Mouse (Mus musculus): ENCODE data around the gene Coq8b.

Gene Coq8b

DNA sequence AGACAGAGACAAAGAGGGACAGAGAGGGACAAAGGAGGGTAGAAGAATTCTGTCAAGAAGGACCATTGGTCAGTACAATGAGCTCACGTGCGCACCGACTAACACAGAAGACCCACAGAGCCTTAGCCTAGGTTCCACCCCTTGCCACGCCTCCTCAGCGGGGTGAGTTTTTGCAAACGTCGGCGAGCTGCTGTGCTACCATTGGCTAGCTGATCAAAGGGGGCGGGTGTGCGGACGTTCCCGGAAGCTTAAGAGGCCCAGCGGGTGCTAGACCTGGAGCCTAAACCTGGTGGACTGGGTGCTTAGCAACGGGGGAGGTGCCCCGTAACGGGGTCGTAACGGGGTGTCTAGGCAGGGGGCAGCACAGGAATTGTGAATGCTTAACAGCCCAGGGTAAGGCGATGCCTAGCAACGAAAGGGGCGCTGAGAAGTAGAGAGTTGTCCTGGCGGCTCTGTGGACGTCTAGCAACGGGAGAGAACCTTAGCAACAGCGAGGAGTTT lies at the start of gene Coq8b:
Gene Coq8b (plus strand): TSS at position 243 of the 501 bp plus-strand sequence.
- peak; percentile 95 for DNase-seq (ENCODE audit: low spot score)

DNA sequence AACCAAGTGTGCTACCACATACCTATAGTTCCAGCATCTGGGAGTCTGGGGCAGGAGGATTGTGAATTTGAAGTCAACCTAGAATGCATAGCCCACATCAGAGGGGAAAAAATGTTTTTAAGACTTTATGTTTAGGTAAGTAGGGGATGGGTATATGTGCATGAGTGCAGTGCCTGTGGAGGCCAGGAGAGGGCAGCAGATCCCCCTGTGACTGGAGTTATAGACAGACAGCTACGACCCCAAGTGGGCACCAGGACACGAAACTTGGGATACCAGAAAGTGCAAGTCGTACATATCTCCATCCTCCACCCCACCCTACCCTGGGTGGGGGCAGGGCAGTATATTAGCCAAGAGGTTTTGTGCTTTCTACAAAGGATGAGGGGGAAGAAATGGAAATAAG lies 47.9 kb upstream of the Coq8b start:
- no peak for DNase-seq (ENCODE audit: low spot score)

DNA sequence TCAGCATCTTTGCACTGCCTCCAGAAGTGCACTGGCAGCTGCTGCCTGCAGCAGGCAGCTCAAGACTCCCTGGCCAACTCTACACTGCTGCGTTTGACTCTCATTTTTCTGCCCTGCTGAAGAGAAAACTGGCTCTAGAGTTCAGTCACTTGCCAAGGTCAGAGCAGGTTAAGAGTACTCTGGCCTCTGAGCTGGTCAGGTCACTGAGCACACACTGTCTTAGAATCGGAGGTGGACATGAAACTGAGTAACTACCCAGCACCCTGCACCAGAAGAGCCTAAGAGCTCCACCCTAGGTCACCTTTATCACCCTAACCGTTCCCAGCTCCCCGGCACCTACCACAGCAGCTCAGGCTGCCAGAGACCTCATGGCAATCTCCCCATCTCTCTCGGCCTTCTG lies 46.8 kb upstream of the Coq8b start:
- no peak for DNase-seq (ENCODE audit: low spot score)

DNA sequence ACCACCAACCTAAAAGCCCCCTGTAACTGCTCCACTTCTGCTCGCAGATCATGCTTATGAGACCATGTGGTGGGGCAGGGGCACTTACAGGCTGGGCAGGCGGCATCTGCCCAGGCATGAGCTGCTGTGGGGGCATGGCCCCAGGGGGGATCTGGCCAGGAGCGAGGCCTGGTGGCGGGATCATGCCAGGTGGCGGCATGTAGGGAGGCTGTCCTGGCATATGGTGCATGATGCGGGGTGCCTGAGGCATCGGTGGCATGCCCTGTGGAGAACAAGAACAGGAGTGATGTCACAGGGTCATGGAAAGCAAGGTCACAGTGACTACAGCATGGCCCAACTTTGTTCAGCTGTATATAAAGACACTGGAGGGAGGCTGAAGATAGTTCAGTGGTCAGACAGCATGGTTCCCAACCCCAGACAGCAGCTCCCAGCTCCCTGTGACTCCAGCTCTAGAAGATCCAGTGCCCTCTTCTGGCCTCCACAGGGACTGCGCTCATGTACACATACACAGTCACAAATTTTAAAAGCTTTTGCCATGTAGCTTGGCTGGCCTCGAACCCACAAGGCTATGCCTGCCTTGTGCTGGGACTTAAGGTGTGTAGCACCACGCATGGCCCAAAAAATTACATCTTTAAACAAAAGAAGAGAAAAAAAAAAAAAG lies 43.4 kb upstream of the Coq8b start:
- DNase-seq (ENCODE audit: low spot score): no peak

DNA sequence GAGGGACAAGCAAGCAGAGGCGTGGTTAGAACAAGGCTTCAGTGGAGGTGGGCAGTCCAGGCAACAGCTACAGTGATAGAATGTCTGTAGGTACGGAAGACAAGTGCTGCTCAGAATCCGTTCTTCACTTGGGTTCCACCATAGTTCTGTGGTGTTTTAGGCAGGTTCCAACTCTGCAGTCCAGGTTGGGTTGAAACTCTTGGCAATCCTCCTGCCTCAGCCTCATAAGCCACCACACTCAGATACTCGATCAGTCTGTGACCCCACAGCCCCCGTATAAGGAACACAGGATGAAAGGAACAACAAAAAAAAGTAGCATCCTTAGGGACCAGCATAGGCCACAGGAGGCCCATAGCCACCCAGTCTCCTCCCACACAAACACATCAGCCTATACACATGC lies 40.4 kb upstream of the Coq8b start:
- no peak for DNase-seq (ENCODE audit: low spot score)

DNA sequence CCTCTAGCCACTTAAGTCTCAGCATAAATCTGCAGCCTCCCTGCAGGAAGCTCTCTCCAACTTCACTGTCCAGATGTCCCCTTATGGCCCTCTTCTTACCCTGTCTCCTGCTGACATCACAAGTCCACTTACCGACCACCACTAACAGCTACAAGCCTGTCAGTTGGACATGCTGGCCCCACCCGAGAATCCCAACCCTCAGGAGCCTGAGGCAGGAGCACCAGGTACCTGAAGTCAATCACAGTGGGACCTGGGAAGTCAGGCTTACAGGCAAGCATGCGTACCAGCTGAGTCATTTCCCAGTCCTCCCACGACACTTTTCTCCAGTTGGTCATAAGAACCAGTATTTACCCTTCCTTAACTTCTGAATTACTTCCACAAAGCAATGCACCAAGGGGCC lies 39.1 kb upstream of the Coq8b start:
- no peak for DNase-seq (ENCODE audit: low spot score)

DNA sequence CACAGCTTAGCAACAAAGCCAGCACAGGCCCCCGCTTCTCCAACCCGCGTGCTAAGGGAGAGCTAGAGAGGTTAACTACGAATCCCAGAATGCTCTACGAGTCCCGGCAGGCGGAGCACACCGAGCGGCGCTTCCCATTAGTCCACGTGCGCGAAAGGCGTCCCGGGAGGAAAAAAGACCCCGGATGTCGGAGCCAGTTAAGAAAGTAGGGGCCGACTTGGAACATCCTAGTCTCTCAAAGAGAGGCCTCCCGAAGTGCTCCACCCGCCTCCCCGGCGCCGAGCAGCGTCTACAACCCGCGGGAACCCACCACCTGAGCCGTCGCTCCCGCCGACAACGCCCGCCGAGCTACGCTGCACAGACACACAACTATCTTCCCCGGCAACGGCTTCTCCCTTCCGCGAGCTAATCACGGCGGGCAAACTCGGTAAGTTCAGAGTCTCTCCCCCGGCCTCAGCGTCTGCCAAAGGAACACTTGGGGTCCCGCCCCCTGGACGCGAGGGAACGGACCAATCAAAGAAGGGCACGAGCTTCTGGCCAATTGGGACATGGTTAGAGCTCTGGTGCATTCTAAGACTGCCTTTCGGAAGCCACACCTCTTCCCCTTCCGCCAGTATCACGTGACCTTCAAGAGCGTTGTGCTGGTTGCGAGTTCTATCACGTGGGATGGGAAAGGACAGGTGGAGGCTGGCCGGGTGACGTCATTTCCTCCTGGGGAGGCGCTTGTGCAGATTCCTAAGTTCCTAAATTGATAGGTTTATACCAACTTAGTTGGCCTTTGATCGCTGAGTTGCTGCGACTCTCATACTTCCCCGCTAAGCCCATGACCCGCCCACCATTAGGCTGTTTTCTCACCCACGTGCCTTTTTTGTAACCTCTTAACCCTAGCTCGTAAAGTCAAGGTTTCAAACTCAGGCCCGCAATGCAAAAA lies 36.9 kb upstream of the Coq8b start, which contains the start of the genes BC024978 and Snrpa:
Gene BC024978 (plus strand): TSS at position 101 of the 931 bp plus-strand sequence.
Gene Snrpa (minus strand): TSS at position 591 of the 931 bp plus-strand sequence.
- peak; percentile 96 for DNase-seq (ENCODE audit: low spot score)

DNA sequence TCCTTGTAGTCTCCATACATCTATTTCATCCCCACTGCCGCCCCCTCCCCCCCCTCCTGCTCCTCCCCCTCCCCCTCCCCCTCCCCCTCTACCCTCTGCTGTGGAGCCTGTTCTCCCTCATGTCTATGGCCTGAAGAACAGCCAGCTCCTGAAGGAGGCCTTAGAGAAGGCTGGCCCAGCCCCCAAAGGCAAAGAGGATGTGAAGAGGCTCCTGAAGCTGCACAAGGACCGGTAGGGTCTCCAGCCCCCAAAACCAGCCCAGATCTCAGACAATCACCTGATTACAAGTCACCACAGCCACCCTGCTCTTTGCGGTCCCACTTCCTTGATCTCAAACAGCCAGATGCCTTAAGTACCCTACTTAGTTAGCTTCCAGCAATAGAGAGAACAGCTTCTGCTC lies 35.7 kb upstream of the Coq8b start:
- DNase-seq (ENCODE audit: low spot score): no peak

DNA sequence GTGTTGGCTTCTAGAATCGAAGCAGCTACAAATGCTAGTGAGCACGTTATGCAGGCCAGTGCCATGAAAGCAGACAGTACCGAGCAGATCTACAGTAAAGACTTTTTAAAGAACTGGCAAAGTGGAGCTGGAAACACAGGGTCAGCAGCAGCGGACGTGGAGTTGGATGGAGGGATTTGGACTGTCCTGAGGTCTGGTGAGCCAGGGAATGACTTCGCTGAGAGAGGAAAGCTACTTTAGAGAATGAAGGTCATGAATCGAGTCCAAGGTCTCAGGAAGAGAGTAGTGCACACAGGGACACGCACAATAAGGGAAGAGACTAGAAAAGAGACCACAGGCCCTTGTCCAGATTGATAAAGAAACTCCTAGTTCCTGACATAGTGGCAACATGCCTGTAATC lies 35.2 kb upstream of the Coq8b start:
- no peak for DNase-seq (ENCODE audit: low spot score)

DNA sequence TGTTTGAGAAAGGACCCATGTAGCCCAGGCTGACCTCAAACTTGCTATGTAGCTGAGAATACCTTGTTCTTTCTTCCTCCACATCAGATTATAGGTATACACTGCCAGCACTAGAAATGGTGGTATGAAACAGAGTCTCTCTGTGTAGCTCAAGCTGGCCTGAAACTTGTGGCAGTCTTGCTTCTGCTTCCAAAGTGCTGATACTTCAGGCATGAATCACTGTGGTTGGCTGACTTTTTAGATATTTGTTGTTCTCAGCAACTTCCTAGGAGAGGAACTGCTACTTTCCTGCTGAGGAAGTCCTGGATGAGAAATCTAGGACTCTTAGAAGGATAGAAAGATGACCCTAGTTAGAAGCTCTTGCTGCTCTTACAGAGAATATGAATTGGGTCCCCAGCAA lies 34.5 kb upstream of the Coq8b start:
- DNase-seq (ENCODE audit: low spot score): no peak

DNA sequence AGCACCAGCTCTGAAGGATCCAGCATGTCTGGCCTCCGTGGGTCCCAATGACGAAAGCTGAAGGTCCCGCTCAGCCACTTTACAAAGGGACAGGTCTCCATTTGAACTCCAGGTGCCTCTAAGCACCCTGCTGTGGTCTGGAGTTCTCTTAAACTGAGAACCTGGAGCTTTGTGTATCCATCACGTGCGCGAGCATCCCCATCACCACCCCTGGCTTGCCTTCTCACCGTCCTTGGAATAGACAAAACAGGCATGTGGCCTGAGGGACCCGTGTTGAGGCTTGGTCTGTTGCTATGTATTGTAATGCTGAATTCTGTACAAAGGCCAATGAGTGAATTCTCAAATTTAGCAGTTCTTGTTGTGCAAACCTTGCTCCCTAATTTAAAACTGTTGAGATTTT lies 34.0 kb upstream of the Coq8b start:
- no peak for DNase-seq (ENCODE audit: low spot score)

DNA sequence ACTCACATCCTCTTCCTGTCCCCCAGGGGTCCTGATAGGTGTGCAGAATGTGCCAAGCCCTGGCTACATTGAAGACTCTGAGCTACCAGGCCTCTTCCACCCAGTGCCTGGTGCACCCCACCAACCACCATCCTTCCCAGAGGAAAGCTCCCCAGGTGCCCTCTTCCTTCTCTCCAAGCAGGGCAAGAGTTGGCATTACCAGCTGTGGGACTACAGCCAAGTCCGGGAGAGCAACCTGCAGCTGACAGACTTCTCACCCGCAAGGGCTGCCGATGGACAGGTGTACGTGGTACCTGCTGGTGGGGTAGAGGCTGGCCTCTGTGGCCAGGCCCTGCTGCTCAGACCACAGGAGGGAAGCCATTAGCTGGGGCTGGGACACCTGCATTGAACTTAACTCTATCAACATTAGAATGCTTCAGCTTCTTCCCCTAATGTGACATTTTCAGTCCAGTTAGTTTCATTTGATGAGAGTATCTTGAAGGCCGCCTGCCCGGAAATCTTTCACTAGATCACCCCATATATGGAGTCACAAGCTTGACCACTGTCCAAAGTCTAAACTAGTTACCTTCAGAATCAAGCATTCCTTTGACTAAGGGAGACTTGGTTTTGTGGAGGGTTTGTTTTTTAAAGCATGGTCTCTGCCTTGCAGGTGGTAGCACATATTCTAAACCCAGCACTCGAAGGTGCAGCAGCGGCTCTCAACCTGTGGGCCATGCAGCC lies 28.9 kb upstream of the Coq8b start:
- DNase-seq (ENCODE audit: low spot score): no peak

DNA sequence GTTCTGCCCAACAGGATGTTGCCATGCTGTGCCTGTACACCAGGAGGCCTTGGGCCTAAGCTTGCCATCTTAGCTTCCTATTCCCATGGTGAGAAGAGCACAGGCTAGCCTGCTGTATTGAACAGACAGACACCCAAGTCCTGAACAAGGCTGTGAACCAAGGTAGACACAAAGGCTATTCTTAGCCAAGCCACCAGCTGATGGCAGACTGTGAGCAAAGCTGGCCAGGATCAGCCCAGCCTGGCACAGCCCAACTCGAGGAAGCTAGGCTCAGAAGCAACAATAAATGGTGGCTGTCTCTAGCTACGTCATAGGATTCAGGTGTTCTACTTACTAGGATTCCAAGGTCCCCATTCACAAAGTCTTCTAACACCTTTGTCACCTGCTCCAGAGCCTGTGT lies 20.2 kb upstream of the Coq8b start:
- DNase-seq (ENCODE audit: low spot score): no peak

DNA sequence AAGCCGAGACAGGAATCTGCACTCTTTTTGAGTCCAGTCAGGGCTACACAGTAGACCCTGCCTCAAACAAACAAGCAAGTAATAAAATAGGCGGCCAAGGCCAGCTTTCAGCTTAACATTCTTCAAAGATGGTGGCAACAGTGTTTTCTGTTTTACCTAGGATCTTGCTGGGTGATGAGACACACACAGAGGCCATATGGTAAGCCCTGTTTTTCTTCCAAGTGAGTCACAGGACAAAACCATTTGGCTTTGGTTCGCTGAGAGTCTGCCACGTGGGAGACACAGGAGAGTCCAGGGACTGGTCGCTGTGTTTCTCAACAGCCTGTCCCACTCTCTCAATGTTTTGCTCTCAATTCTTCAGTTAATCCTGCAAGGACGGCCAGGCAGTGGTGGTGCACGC lies 14.2 kb upstream of the Coq8b start:
- no peak for DNase-seq (ENCODE audit: low spot score)

DNA sequence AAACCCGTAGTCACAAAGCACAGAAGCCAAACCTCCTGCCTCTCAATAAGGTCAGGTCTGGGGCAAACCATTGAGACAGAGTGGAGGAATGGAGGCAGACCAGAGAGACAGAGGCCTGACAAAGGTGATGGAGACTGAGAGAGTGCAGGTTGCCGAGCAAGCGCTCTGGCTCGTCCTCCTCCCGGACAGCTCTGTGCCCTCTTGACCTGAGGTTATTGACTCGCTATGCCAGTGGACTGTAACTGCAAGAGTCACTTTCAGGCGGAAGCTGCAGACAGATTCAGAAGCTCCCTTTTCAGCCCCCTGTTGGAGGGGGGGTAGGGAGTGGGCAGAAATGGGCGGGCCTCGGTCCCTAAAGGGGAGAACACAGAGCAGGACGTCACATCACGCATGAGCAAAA lies 12.9 kb upstream of the Coq8b start:
- no peak for DNase-seq (ENCODE audit: low spot score)

DNA sequence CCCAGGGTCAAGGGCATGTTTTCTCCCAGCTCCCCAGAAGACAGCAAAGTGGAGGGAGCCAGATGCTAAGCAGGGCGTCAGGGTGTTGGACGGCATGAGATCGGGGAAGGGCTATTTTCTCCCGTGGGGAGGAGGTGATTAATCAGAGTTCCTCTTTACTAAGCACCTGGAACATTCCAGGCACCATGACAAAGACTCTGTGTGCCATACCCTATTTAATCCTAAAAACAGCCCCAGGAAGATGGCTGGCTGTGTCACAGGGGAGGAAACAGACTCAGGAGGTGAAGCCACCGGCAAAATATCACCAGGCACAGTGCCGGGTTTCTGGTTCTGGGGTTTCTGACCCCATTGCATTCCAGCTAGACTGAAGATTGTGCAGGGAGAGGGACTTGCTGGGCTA lies 10.9 kb upstream of the Coq8b start:
- DNase-seq (ENCODE audit: low spot score): no peak

DNA sequence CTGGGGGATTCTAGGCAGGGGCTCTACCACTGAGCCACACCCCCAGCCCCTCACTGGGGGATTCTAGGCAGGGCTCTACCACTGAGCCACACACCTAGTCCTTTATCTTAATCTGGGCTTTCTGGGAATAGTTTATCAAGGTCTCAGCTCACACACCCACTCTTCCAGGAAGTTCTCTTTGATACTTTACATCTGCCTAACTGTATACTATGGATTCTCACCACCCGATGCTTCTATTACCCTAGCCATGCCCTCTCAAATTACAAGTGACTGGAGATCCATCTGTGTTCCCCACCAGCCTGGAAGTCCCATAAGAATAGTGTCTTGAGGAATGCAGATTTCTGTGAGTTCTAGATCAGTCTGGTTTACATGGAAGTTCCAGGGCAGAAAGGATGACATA lies 10.3 kb upstream of the Coq8b start:
- no peak for DNase-seq (ENCODE audit: low spot score)

DNA sequence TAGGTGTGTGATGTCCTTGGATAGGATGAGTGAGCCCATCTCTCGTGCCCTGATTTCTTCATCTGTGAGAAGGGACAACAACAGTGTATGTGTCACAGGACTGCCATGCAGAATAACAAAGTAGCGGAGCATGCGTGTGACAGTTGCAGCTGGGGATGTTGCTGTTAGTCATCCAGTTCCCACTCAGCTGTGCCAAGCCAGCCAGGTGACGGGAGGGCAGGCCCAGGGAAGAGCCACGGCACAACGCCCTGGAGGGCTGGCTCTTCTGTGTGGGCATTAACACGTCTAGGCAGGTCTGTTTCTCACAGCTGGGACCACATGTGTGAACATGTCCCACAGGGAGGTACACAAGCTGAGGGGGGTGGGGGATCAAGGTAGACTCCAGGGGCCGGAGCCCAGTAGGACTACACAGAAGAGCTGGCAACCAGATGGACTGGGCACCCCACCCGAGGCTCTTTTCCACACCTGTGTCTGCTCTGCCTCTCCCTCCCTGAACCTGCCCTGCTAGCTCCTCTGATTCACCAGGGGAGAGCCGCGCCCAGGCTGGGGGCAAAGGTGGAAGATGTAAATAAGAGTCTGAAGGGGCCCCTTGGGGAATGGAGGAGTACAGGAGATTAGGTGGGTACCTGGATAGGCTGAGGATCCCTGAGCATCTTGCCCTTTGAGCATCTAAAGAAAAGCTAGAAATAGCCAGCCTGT lies 7.8 kb upstream of the Coq8b start:
- DNase-seq (ENCODE audit: low spot score): peak; percentile 67

DNA sequence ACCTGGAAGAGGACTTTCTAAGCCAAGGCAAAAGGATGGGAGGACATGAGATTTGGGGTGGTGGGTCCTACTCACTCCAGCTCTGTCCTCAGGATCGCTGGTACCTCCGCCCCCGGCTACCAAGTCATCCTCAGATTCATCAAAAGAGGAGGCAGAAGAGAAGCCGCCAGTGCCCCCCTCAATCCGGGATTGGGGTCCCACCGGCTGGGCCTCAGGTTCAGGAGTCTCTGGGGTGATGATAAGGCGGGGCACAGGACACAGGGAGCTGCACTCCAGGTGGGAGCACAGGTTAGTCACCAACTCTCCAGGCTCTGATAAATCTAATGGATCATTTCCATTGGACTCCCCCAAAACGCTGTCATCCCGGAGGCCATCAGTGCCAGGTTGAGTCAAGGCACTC lies 5.5 kb upstream of the Coq8b start:
- DNase-seq (ENCODE audit: low spot score): no peak

DNA sequence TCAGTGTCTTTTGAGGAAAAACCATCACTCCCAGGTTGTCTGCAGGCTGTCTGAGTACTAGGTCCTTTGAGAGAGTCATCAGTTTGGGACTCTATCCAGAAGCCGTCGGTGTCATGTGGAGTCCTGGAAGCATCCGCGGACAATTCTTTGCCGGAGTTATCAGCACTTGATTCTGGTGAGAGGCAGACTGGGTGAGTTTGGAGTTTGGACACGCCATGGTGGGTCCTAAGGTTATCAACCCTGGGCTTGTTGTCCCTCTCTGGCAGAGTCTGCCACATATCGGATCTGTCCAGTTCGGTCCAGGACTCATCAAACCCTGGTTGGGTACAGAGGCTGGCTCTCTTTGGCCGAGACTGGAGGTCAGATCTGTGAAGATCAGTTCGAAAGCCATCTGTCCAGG lies 5.1 kb upstream of the Coq8b start:
- no peak for DNase-seq (ENCODE audit: low spot score)

DNA sequence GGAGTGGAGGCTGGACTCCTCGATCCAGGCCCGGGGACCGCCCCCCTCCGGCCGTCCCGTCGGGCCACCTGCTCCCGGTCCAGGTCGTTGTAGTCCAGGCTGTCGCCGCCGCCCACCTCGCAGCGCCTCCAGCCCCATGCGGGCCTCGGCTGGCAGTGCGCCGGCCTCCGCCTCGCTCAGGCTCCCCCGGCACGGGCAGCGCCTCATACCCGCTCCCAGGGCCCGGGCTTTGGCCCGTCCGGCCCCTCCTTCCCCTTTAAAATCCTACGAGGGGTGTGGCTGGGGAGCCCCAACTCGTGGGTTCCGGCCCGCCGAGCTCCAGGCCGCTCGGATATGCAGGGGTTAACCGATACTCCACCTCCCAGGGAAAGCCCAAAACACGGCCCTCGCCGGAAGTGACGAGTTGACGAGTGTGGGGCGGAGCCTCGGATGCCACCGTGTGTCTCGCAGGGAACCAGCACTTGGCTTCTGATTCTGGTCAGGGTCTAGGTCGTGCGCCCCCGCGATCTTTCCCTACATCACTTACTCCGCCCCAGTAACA lies 4.5 kb upstream of the Coq8b start, which contains the start of gene Itpkc:
Gene Itpkc (minus strand): TSS at position 381 of the 541 bp plus-strand sequence.
- peak; percentile 95 for DNase-seq (ENCODE audit: low spot score)

DNA sequence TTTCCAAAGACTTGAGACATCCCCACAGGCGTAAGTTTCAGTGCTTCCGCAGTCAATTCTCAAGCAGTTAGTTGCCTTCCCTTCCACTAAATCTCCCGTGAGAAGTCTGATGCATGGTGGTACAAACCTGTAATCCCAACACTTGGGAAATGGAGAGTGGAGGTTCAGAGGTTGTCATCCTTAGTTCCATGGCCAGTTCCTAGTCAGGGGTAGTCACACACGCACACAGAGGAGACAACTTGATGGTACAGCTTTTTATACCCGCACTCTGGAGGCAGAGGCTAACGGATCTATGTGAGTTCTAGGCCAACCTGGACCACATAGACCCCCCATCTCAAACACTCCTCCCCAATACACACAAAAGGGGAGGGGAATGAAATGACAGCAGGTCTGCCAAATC lies 4.0 kb upstream of the Coq8b start:
- DNase-seq (ENCODE audit: low spot score): no peak

Measured in urinary bladder, postnatal 14 days (tissue).